Mouse (Mus musculus) left cerebral cortex, postnatal 36 days (tissue): ENCODE results near the gene Mapk13. TPM values are rescaled to one million over a fixed set of nuclear protein-coding genes. Genes with fewer than 3 reads are reported as not detected.
A peak's percentile ranks its signal among the peaks of the same experiment; 100 is the strongest.
"Not testable (repeated sequence)": the region's sequence is repeated elsewhere in the genome, so short reads cannot be mapped to it uniquely, and the experiment has no call there.

Experiments
- DNase-seq, 2 experiments: peaks; one replicate each; pipeline ENCODE4 v3.0.0; 2021 to 2022; ENCODE audit warnings: low spot score in 2 of 2, mixed read lengths in 1 of 2
- intact Hi-C: fragments of 180-260 bp; cut with DNase I; formaldehyde crosslinking; loops from one replicate; pipeline ENCODE4 v1.15.1; 2025
- total RNA-seq, 2 experiments: library from RNA; stranded (reverse); gene quantifications; 2 replicates each; pipeline ENCODE4 v1.2.3; 2021

Gene Mapk13
- total RNA-seq, 2 experiments from 2014 or later: 1.1 to 1.5 TPM

DNA sequence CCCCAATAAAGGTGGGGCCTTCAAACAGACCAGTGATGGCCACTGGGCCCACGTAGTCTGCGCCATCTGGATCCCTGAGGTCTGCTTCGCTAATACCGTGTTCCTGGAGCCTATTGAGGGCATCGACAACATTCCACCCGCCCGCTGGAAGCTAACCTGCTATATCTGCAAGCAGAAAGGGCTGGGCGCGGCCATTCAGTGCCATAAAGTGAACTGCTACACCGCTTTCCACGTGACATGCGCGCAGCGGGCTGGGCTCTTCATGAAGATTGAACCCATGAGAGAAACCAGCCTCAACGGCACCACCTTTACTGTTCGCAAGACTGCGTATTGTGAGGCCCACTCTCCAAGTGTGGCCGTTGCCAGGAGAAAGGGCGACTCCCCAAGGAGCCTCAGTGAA lies 37.7 kb downstream of the Mapk13 start:
- intact Hi-C loops: no loop called here
- no peak for DNase-seq

- DNase-seq: no peak
- intact Hi-C loops: no loop called here
Observed at GRCm38 (mm10) chr17:28808714-28809113, 39.6 kb downstream of the Mapk13 start.

DNA sequence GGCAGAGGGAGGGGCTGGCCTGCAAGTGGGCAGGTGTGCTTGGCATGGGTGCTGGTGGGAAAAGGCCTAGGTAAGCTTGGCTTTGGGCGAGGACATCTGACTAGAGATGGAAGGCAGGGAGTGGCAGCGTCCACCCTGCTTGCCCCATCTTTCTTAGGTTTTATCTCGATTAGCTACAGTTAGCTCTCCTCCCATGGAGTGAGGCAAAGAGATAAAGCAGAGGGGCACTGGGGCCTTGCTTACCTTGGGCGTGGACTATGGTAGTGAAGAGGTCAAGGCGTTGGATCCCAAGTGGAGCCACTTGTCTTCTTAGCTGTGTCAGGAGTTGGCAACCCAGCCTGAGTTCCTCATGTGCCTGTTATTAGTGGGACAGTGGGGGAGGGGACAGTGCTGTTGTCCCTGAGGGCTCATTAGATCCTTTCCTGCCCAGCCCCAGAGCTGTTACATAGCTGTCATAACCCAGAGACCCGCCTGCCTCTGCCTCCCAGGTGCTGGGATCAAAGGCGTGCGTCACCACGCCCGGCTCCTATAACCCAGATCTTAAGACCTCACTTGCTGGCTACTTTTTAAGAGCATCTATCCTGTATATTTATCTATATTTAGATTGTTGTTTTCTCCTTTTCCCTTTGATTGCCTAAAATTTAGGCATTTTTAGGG lies 40.2 kb downstream of the Mapk13 start:
- no peak for DNase-seq
- intact Hi-C loops: no loop called here

GRCm38 (mm10) chr17:28812345-28812744 lies 43.2 kb downstream of the Mapk13 start:
- intact Hi-C loops: no loop called here
- no peak for DNase-seq

DNA sequence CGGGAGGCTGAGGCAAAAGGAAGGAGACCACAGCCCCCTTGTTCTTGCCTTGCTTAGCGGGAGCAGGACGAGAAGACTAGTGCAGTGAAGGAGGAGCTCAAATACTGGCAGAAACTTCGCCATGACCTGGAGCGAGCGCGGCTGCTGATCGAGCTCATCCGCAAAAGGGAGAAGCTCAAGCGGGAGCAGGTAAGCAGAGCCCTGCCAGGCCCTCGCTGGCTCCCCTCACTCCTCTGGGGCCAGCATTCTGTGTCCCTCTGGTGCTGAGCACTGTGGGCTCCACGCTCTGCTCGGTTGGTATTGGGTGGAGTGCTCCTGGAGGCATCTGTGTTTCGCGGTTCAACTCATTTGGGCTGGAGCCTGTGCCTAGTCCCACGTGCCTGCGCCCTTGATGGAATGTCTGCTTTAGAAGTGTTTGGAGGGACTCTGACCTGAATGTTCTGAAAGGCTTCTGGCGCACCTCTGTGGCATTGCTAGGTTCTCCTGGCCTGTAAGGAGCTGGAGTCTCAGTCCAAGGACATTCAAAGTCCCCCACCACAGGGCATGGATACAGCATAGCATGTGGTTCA lies 45.5 kb downstream of the Mapk13 start:
- DNase-seq: no peak
- intact Hi-C loops: no loop called here

- no peak for DNase-seq
- intact Hi-C loops: no loop called here
Observed at GRCm38 (mm10) chr17:28815384-28816004, 46.4 kb downstream of the Mapk13 start.

- intact Hi-C loops, DNase-seq: not testable (repeated sequence)
Observed at GRCm38 (mm10) chr17:28816326-28816725, 47.2 kb downstream of the Mapk13 start.

- intact Hi-C loops: no loop called here
- DNase-seq: no peak
Observed at GRCm38 (mm10) chr17:28816875-28817811, 48.0 kb downstream of the Mapk13 start.

- no peak for DNase-seq
- intact Hi-C loops: no loop called here
Observed at GRCm38 (mm10) chr17:28820189-28820588, 51.1 kb downstream of the Mapk13 start.

- intact Hi-C loops: no loop called here
- no peak for DNase-seq
Observed at GRCm38 (mm10) chr17:28823004-28823745, 54.1 kb downstream of the Mapk13 start.

DNA sequence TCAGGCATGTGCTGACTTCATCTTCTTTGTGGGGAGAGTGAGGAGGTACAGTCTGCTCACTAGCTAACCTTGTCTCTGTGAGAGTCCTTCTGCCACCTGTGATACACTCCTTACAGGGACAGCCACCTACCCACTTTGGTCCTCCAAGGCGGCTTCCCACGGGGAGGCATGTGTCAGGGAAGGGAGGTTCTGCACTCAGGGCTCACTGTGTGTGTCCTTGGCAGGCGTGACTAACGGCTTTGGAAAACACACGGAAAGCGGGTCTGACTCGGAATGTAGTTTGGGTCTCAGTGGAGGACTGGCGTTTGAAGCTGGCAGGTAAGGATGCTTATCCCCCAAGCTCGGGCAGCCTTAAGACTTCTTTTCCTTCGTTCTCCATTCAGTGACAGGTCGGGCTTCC lies 54.7 kb downstream of the Mapk13 start:
- DNase-seq: no peak
- intact Hi-C loops: no loop called here

DNA sequence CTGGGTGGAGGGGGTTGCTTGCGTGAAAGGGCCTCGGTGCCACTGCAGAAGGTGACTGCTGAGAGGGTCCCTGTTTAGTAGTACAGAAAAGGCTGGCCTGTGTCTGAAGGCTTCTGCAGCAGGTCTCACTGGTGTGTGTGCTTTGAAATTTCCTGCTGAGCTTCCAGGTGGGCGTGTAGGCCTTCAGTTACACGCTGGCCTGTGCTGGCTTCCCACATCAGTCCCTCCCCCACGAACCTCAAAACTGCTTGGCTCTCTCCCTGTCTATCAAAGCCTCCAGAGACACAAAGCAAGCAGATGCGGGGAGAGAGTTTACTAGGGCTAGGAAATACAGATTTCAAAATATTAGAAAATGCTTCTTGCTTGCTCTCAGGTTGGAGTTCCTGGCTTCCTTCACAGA lies 55.8 kb downstream of the Mapk13 start:
- intact Hi-C loops: loop anchor here (5.0 kb wide), 1 partner anchor 52 kb away; no protein-coding TSS in a partner anchor
- DNase-seq: peak; percentile 48 to 62

GRCm38 (mm10) chr17:28825359-28826041 lies 56.4 kb downstream of the Mapk13 start:
- no peak for DNase-seq
- intact Hi-C loops: loop anchor here (2.0 to 5.0 kb wide), 2 partner anchors 52 to 79 kb away; no protein-coding TSS in a partner anchor

DNA sequence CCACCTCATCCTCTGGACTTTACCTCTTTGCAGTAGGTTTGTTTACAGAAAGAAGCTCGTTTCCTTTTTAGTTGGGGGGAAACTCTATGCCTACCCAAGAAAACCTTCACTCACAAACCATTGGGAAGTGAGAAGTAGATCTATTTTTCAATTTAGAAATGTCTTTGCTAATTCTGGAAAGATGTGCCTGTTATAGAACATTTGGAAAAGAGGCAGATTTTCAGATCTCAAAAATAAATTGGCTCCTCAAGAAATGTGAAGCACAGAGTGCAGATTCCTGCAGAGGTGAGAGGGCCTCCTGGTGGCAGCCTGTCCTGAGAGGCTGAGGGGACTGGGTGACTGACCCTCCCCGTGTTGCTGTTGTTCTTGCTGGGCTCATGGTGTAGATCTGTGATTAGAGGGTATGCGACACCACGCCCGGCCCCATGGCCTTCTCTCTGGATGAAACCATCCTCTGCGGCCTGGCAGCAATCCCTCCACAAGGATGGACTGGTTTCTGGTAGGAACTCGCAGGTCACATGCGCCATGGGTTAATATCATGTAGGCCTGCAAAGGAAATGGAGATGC lies 58.7 kb downstream of the Mapk13 start:
- intact Hi-C loops: loop anchor here (2.0 to 5.0 kb wide), 2 partner anchors 50 to 77 kb away; no protein-coding TSS in a partner anchor
- peak in 1 of 2 experiments; percentile 39 for DNase-seq

- intact Hi-C loops: loop anchor here (5.0 kb wide), 1 partner anchor 48 kb away; no protein-coding TSS in a partner anchor
Observed at GRCm38 (mm10) chr17:28829120-28829519, 60.0 kb downstream of the Mapk13 start.

More at GRCm38 (mm10) chr17:28829120-28829519, 60.0 kb downstream of the Mapk13 start:
- DNase-seq: no peak
